8 mouse cellular contexts compared by ENCODE assay signal in the genomic region with DNA sequence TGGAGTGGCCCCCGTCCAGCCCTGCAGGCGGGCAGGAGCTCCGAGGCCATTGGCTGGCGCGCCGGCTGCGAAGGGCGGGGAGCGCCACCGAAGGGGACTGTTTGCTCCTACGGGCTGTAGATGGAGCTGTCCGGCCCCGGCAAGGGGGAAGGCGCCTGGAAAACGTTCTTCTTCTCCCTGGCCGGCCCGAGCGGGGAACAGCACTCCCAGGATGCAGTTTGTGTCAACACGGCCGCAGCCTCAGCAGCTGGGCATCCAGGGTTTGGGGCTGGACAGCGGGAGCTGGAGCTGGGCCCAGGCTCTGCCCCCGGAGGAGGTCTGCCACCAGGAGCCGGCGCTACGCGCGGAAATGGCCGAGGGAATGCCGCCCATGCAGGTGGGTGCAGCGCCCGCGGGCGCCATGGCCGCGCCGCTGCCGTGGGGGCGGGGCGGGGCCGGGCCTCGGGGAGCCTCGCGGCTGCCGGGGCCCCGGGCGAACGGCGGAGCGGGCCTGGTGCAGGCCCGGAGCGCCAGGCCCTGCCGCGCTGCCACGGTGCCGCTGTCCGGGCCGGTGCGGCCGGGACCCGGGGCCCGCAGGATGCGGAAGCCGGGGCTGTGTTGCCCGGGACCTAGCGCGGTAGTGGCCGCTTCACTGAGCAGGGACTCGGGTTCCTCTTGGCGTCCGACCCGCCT. TPM values are rescaled to one million over a fixed set of nuclear protein-coding genes. Genes with fewer than 3 reads are reported as not detected.
DNase-seq lines count a peak whose midpoint lies in the region; ATAC-seq and TF ChIP-seq lines count a peak whose summit lies in the region.

No protein-coding gene starts in this region.

- H3K79me2 ChIP-seq in MEL (ENCODE audit: control insufficient read depth, insufficient read depth, low read length, poor library complexity), result peaks cover 12% of the 10 kb centered on the region

- H3K4me1 ChIP-seq in MEL (ENCODE audit: control insufficient read depth in 1 of 2, insufficient read depth in 2 of 2, low read length in 2 of 2), result peaks cover 7 to 17% of the 10 kb centered on the region in 2 experiments
- H3K4me1 ChIP-seq in cerebellum, adult 2 months (ENCODE audit: control insufficient read depth, insufficient read depth, low read length), result peaks cover 11% of the 10 kb centered on the region
- H3K4me1 ChIP-seq in hindbrain, embryonic 10.5 days (replicated peaks), result peaks cover 22% of the 10 kb centered on the region
- H3K4me1 ChIP-seq in lung, postnatal 0 days (ENCODE audit: insufficient read depth, low read depth, low read length), result peaks cover 14% of the 10 kb centered on the region; the same call in 1 of the 2 replicates

- under 1% methylated on average over 70 of the region's 71 CpGs for WGBS in cerebellum, adult 2 months
- under 1% methylated on average over 71 of the region's 71 CpGs for WGBS in hindbrain, embryonic 10.5 days
- 1% methylated on average over 63 of the region's 71 CpGs for WGBS in lung, postnatal 0 days

- H3K36me3 ChIP-seq in MEL (ENCODE audit: control insufficient read depth in 1 of 2, insufficient read depth in 2 of 2, low read length in 2 of 2), result peaks cover 0 to 16% of the 10 kb centered on the region in 2 experiments; a peak in 2 of 4 replicates
- H3K36me3 ChIP-seq in hindbrain, embryonic 10.5 days, result peaks cover 34% of the 10 kb centered on the region
- peaks cover 8% of the 10 kb centered on the region; the same call in 1 of the 2 replicates for H3K36me3 ChIP-seq in lung, postnatal 0 days (ENCODE audit: insufficient read depth, low read length)

- peak; percentile 98 for ATAC-seq in lung, postnatal 0 days

- peak overlapping the region; percentile 99 for H3K9ac ChIP-seq in MEL (ENCODE audit: control insufficient read depth, low read depth, low read length, poor library complexity, severe bottlenecking)
- H3K9ac ChIP-seq in lung, postnatal 0 days (replicated peaks; ENCODE audit: low read depth), result peak overlapping the region; percentile 95

- H3K4me2 ChIP-seq in lung, postnatal 0 days (replicated peaks; ENCODE audit: low read depth, low read length), result peak overlapping the region; percentile 76

- TF ChIP-seq CTCF in MEL (IDR thresholded peaks at IDR 0.05 in 2 of 3, conservative IDR thresholded peaks at IDR 0.05 in 1 of 3; ENCODE audit: control insufficient read depth in 1 of 3, insufficient read depth in 1 of 3, low read depth in 2 of 3, low read length in 3 of 3, poor library complexity in 1 of 3, severe bottlenecking in 1 of 3), result peak in 2 of 3 experiments; percentile 55 to 64; a peak in 4 of 6 replicates
- peak; percentile 49; the same call in 1 of the 2 replicates for TF ChIP-seq CTCF in cerebellum, adult 2 months (IDR thresholded peaks at IDR 0.05; ENCODE audit: borderline replicate concordance, insufficient read depth, low read depth, low read length)
- peak; percentile 82 for TF ChIP-seq CTCF in lung, postnatal 0 days (IDR thresholded peaks at IDR 0.05)

- peak overlapping the region; percentile 85 for H3K27ac ChIP-seq in MEL (ENCODE audit: control insufficient read depth, low read depth, low read length)
- peak overlapping the region; percentile 87 for H3K27ac ChIP-seq in cerebellum, adult 2 months (ENCODE audit: insufficient read depth, low read length)
- peak overlapping the region; percentile 96 for H3K27ac ChIP-seq in hindbrain, embryonic 10.5 days
- H3K27ac ChIP-seq in lung, postnatal 0 days (ENCODE audit: low read length), result peak overlapping the region; percentile 95

- no peak; the same call in none of the 2 replicates for TF ChIP-seq RAD21 in MEL (IDR thresholded peaks at IDR 0.05; ENCODE audit: low read depth, low read length)

- no peaks in the 10 kb centered on the region for H3K9me3 ChIP-seq in MEL (replicated peaks; ENCODE audit: insufficient read depth, low read length)
- no peaks in the 10 kb centered on the region for H3K9me3 ChIP-seq in hindbrain, embryonic 10.5 days
- H3K9me3 ChIP-seq in lung, postnatal 0 days (ENCODE audit: low read length), result no peaks in the 10 kb centered on the region

- peak; percentile 63 to 78; a peak in 3 of 4 replicates for TF ChIP-seq POLR2A in MEL (IDR thresholded peaks at IDR 0.05; ENCODE audit: control insufficient read depth in 1 of 2, insufficient read depth in 1 of 2, low read depth in 1 of 2, low read length in 2 of 2, poor library complexity in 1 of 2)
- peak; percentile 57; the same call in 1 of the 2 replicates for TF ChIP-seq POLR2A in cerebellum, adult 2 months (IDR thresholded peaks at IDR 0.05; ENCODE audit: borderline replicate concordance, insufficient read depth, low read length)

- no peak for TF ChIP-seq EP300 in MEL (IDR thresholded peaks at IDR 0.05; ENCODE audit: low read depth in 1 of 2, low read length in 2 of 2)
- no peak; the same call in 1 of the 2 replicates for TF ChIP-seq EP300 in lung, postnatal 0 days (IDR thresholded peaks at IDR 0.05)

- peak overlapping the region; percentile 99 to 100 for H3K4me3 ChIP-seq in MEL (ENCODE audit: control insufficient read depth in 1 of 2, insufficient read depth in 1 of 2, low read depth in 2 of 2, low read length in 2 of 2)
- H3K4me3 ChIP-seq in cerebellum, adult 2 months (replicated peaks; ENCODE audit: insufficient read depth, low read depth, low read length), result peak overlapping the region; percentile 66
- peak overlapping the region; percentile 88 for H3K4me3 ChIP-seq in hindbrain, embryonic 10.5 days
- peak overlapping the region; percentile 92 for H3K4me3 ChIP-seq in lung, postnatal 0 days (ENCODE audit: low read depth, low read length)

- DNase-seq in MEL (ENCODE audit: low read depth, low spot score), result peak; percentile 86
- DNase-seq in cerebellum, adult 2 months, result peak; percentile 95
- DNase-seq in forelimb bud, embryonic 11.5 days (ENCODE audit: low read depth, low spot score), result peak; percentile 87
- peak; percentile 93 for DNase-seq in hindbrain, embryonic 10.5 days (ENCODE audit: low spot score)
- peak; percentile 90 for DNase-seq in layer of hippocampus, adult 9-11 months
- DNase-seq in lung, postnatal 0 days (ENCODE audit: low spot score), result peak; percentile 97
- peak; percentile 86 for DNase-seq in ovary, postnatal 14 days (ENCODE audit: low spot score)
- peak; percentile 80 for DNase-seq in thymus, postnatal 14 days

- H3K27me3 ChIP-seq in MEL (ENCODE audit: control insufficient read depth in 1 of 2, insufficient read depth in 2 of 2, low read length in 2 of 2), result no peaks in the 10 kb centered on the region
- H3K27me3 ChIP-seq in cerebellum, adult 2 months (ENCODE audit: control insufficient read depth, insufficient read depth, low read length), result no peaks in the 10 kb centered on the region
- H3K27me3 ChIP-seq in hindbrain, embryonic 10.5 days (ENCODE audit: insufficient read depth, poor library complexity, severe bottlenecking), result no peaks in the 10 kb centered on the region
- H3K27me3 ChIP-seq in lung, postnatal 0 days (replicated peaks; ENCODE audit: insufficient read depth, low read length), result no peaks in the 10 kb centered on the region

TF ChIP-seq in MEL, 35 proteins besides CTCF, POLR2A, EP300 and RAD21 (continues in another document):
- TF ChIP-seq UBTF (IDR thresholded peaks at IDR 0.05; ENCODE audit: borderline replicate concordance, insufficient read depth, low read depth, low read length) (peak; percentile 95; the same call in 1 of the 2 replicates), CHD2 (IDR thresholded peaks at IDR 0.05; ENCODE audit: low read length) (no peak), E2F4 (IDR thresholded peaks at IDR 0.05; ENCODE audit: borderline replicate concordance, low read depth, low read length) (no peak), TBP (IDR thresholded peaks at IDR 0.05; ENCODE audit: low read depth, low read length) (no peak), MYB (IDR thresholded peaks at IDR 0.05; ENCODE audit: low read depth, low read length) (no peak), POLR2AphosphoS2 (IDR thresholded peaks at IDR 0.05; ENCODE audit: low read length) (no peak), GATA1 (IDR thresholded peaks at IDR 0.05; ENCODE audit: low read depth, low read length) (no peak), SIN3A (IDR thresholded peaks at IDR 0.05; ENCODE audit: low read length) (peak; percentile 70), MYC (IDR thresholded peaks at IDR 0.05; ENCODE audit: low read depth, low read length) (no peak), POLR2AphosphoS5 (IDR thresholded peaks at IDR 0.05; ENCODE audit: borderline replicate concordance, low read depth, low read length) (no peak)

RNA-seq across cellular contexts. Expression of a gene that starts 0.6 kb away (rescaled TPM):
- 8.2 and 8.5 TPM in 2 replicates for total RNA-seq in MEL (2012; rRNA removed)
- polyA plus RNA-seq in MEL (2012; ENCODE audit: insufficient read depth in 1 of 2, insufficient read length in 2 of 2, low read depth in 1 of 2, low replicate concordance in 2 of 2, missing spikeins in 1 of 2), result 10 to 100 TPM in 1 of 2 experiments, not detected in 1; 13.8 TPM
- polyA plus RNA-seq in cerebellum, adult 2 months (2012; rRNA removed), result 14.0 and 16.6 TPM in 2 replicates
- 16.9 and 19.8 TPM in 2 replicates for polyA plus RNA-seq in hindbrain, embryonic 10.5 days (2016; fragmentation: Nextera tagmentation; extraction: Ambion mirVana)
- polyA plus RNA-seq in lung, postnatal 0 days (2015; fragmentation: Nextera tagmentation; extraction: Ambion mirVana), result 9.0 and 9.6 TPM in 2 replicates

RNA-seq across cellular contexts. Expression of a gene that starts 42.1 kb away (rescaled TPM):
- 4.2 and 4.7 TPM in 2 replicates for total RNA-seq in MEL (2012; rRNA removed)
- 1 to 10 TPM in 1 of 2 experiments, not detected in 1; 9.5 TPM for polyA plus RNA-seq in MEL (2012; ENCODE audit: insufficient read depth in 1 of 2, insufficient read length in 2 of 2, low read depth in 1 of 2, low replicate concordance in 2 of 2, missing spikeins in 1 of 2)
- polyA plus RNA-seq in cerebellum, adult 2 months (2012; rRNA removed), result 20.0 and 21.2 TPM in 2 replicates
- polyA plus RNA-seq in hindbrain, embryonic 10.5 days (2016; fragmentation: Nextera tagmentation; extraction: Ambion mirVana), result 8.1 and 9.7 TPM in 2 replicates
- 4.7 and 5.2 TPM in 2 replicates for polyA plus RNA-seq in lung, postnatal 0 days (2015; fragmentation: Nextera tagmentation; extraction: Ambion mirVana)

RNA-seq across cellular contexts. Expression of a gene that starts 42.7 kb away (rescaled TPM):
- 7.1 and 7.4 TPM in 2 replicates for total RNA-seq in MEL (2012; rRNA removed)
- polyA plus RNA-seq in MEL (2012; ENCODE audit: insufficient read depth in 1 of 2, insufficient read length in 2 of 2, low read depth in 1 of 2, low replicate concordance in 2 of 2, missing spikeins in 1 of 2), result 10 to 100 TPM in 1 of 2 experiments, not detected in 1; 17.5 TPM
- 17.2 and 19.0 TPM in 2 replicates for polyA plus RNA-seq in cerebellum, adult 2 months (2012; rRNA removed)
- polyA plus RNA-seq in hindbrain, embryonic 10.5 days (2016; fragmentation: Nextera tagmentation; extraction: Ambion mirVana), result 17.4 and 21.4 TPM in 2 replicates
- 15.2 and 16.7 TPM in 2 replicates for polyA plus RNA-seq in lung, postnatal 0 days (2015; fragmentation: Nextera tagmentation; extraction: Ambion mirVana)

RNA-seq across cellular contexts. Expression of a gene that starts 46.9 kb away (rescaled TPM):
- 1.2 and 2.0 TPM in 2 replicates for total RNA-seq in MEL (2012; rRNA removed)
- polyA plus RNA-seq in MEL (2012; ENCODE audit: insufficient read depth in 1 of 2, insufficient read length in 2 of 2, low read depth in 1 of 2, low replicate concordance in 2 of 2, missing spikeins in 1 of 2), result 1 to 10 TPM in 1 of 2 experiments, not detected in 1; 1.3 TPM
- polyA plus RNA-seq in cerebellum, adult 2 months (2012; rRNA removed), result 2.9 and 3.0 TPM in 2 replicates
- polyA plus RNA-seq in hindbrain, embryonic 10.5 days (2016; fragmentation: Nextera tagmentation; extraction: Ambion mirVana), result 7.0 TPM in 2 replicates
- 0.98 and 1.0 TPM in 2 replicates for polyA plus RNA-seq in lung, postnatal 0 days (2015; fragmentation: Nextera tagmentation; extraction: Ambion mirVana)

Comparison
In these comparisons a context has a peak if more than half of its experiments do, and no peak if none do; other contexts are left out.
1. Peak in every context shown above with its lines: DNase-seq, ATAC-seq, H3K4me3 ChIP-seq and H3K27ac ChIP-seq.